Mouse (Mus musculus) thymus, adult 2 months (tissue): ENCODE measurements at regions not wholly inside any gene's neighbourhood (a gene's known extent, or its start where the extent isn't known, plus 50 kb on each side); places are given as distances from the start of the nearest gene placed in this dataset.

ENCODE experiments used
- CTCF ChIP-seq: fragments of 200-500 bp; IDR thresholded peaks from 2 replicates; pipeline ENCODE4 v1.5.1; 2012; ENCODE audit warnings: mild to moderate bottlenecking, control low read depth, low read length, moderate library complexity, borderline replicate concordance; ENCODE audit not compliant: control insufficient read depth, poor library complexity, insufficient read depth; ENCODE audit errors: extremely low read depth
- POLR2A ChIP-seq: fragments of 200-500 bp; IDR thresholded peaks from 2 replicates; pipeline ENCODE4 v1.6.1; 2012; ENCODE audit warnings: mild to moderate bottlenecking, low read length, control low read depth, moderate library complexity; ENCODE audit not compliant: control insufficient read depth, poor library complexity, insufficient read depth; ENCODE audit errors: extremely low read depth

DNA sequence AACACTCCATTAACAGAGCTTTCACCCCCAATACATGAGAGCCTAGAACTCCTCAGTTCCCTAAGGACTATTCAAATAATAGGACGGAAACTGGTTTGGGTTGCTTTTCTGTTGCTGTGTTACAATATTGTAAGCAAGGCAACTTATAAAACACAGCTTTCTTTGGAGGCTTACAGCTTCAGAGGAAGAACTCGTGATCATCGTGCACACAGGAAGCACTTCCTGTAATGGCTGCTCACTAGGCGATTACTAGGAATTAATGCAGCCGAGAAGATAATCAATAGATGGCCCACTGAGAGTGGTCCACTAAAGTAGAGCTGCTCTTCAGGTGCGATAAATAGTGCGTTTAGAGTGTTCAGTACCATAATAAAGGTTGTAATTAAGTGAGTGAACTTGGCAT is 166.8 kb downstream of the Cd47 start:
- no peak for TF ChIP-seq CTCF
- no peak for TF ChIP-seq POLR2A
